Mouse (Mus musculus) cortical plate, adult 2 months (tissue): ENCODE measurements around the gene Actg1. TPM values are rescaled to one million over a fixed set of nuclear protein-coding genes. Genes with fewer than 3 reads are reported as not detected.

Source experiments
- H3K27ac ChIP-seq: fragments of 200-500 bp; 2 replicates; pipeline ENCODE4 v1.5.1; 2012; ENCODE audit warnings: low read length, control low read depth, inconsistent platforms; ENCODE audit not compliant: insufficient read depth
- H3K4me1 ChIP-seq: fragments of 200-500 bp; 2 replicates; pipeline ENCODE4 v1.6.1; 2011; ENCODE audit warnings: low read length; ENCODE audit not compliant: control insufficient read depth, insufficient read depth
- H3K4me3 ChIP-seq: fragments of 200-500 bp; 2 replicates; pipeline ENCODE4 v1.5.1; 2011; ENCODE audit warnings: mild to moderate bottlenecking, low read length, control low read depth; ENCODE audit not compliant: insufficient read depth
- CTCF ChIP-seq: fragments of 200-500 bp; IDR thresholded peaks from 2 replicates; pipeline ENCODE4 v1.5.1; 2011; ENCODE audit warnings: mild to moderate bottlenecking, control low read depth, low read length; ENCODE audit not compliant: insufficient read depth; ENCODE audit errors: extremely low read depth
- POLR2A ChIP-seq: fragments of 200-500 bp; IDR thresholded peaks from 2 replicates; pipeline ENCODE4 v1.6.1; 2011; ENCODE audit warnings: mild to moderate bottlenecking, low read length, control low read depth; ENCODE audit not compliant: insufficient read depth; ENCODE audit errors: extremely low read depth
- polyA plus RNA-seq: library from polyadenylated mRNA; depleted of rRNA; stranded (reverse); fragments of >200 nt; gene quantifications from 2 replicates; pipeline ENCODE4 v1.2.3, GENCODE M21; 2012

Actg1 gene
- polyA plus RNA-seq, 1 experiment = 1,106 TPM

GRCm38 (mm10) chr11:120341661-120342060, 6.7 kb downstream of the Actg1 start:
- TF ChIP-seq POLR2A (no peak), CTCF (no peak)
- H3K4me3 ChIP-seq = no peak overlapping the region
- no peaks in the 10 kb centered on the region for H3K4me1 ChIP-seq
- H3K27ac ChIP-seq = no peak overlapping the region

- Histone ChIP-seq H3K27ac (no peak overlapping the region), H3K4me1 (no peaks in the 10 kb centered on the region), H3K4me3 (no peak overlapping the region)
- TF ChIP-seq POLR2A = no peak
- TF ChIP-seq CTCF = no peak
These were observed 8.3 kb downstream of the Actg1 start for GRCm38 (mm10) chr11:120339978-120340513.

- Histone ChIP-seq H3K27ac (no peak overlapping the region), H3K4me1 (no peaks in the 10 kb centered on the region), H3K4me3 (no peak overlapping the region)
- TF ChIP-seq CTCF (no peak), POLR2A (no peak)
These were observed 9.6 kb downstream of the Actg1 start for GRCm38 (mm10) chr11:120338786-120339185.

GRCm38 (mm10) chr11:120337447-120337846, 10.9 kb downstream of the Actg1 start:
- Histone ChIP-seq H3K27ac (no peak overlapping the region), H3K4me1 (no peaks in the 10 kb centered on the region)
- TF ChIP-seq POLR2A (no peak), CTCF (no peak)

GRCm38 (mm10) chr11:120335431-120336021, 12.8 kb downstream of the Actg1 start:
- no peak overlapping the region for H3K27ac ChIP-seq
- no peak overlapping the region for H3K4me3 ChIP-seq
- H3K4me1 ChIP-seq = no peaks in the 10 kb centered on the region
- TF ChIP-seq CTCF (no peak), POLR2A (no peak)

More at GRCm38 (mm10) chr11:120337447-120337846, 10.9 kb downstream of the Actg1 start:
- no peak overlapping the region for H3K4me3 ChIP-seq

GRCm38 (mm10) chr11:120320156-120320555, 28.2 kb downstream of the Actg1 start:
- no peak for TF ChIP-seq CTCF
- no peak for TF ChIP-seq POLR2A
- Histone ChIP-seq H3K27ac (no peak overlapping the region), H3K4me3 (no peak overlapping the region), H3K4me1 (0 out of 2 replicates have a peak, but pooled peaks cover 2% of the 10 kb centered on the region)

- Histone ChIP-seq H3K4me1 (peaks cover 2% of the 10 kb centered on the region; the same call in 1 of the 2 replicates), H3K27ac (no peak overlapping the region), H3K4me3 (no peak overlapping the region)
- TF ChIP-seq CTCF = no peak
- no peak for TF ChIP-seq POLR2A
These were observed 29.0 kb downstream of the Actg1 start for GRCm38 (mm10) chr11:120319310-120319709.

- no peak for TF ChIP-seq CTCF
- no peak for TF ChIP-seq POLR2A
- Histone ChIP-seq H3K27ac (no peak overlapping the region), H3K4me3 (no peak overlapping the region; the same call in 1 of the 2 replicates), H3K4me1 (peaks cover 2% of the 10 kb centered on the region; the same call in 1 of the 2 replicates)
These were observed 30.9 kb downstream of the Actg1 start for GRCm38 (mm10) chr11:120317456-120317855.

GRCm38 (mm10) chr11:120316690-120317254, 31.6 kb downstream of the Actg1 start:
- peak overlapping the region; percentile 39 for H3K4me3 ChIP-seq

GRCm38 (mm10) chr11:120315832-120316689, 32.3 kb downstream of the Actg1 start:
- H3K4me3 ChIP-seq = peak overlapping the region; percentile 39
- TF ChIP-seq POLR2A (no peak; the same call in none of the 2 replicates), CTCF (no peak)
- peaks cover 3% of the 10 kb centered on the region; the same call in 1 of the 2 replicates for H3K4me1 ChIP-seq
- H3K27ac ChIP-seq = peak overlapping the region; percentile 80

More at GRCm38 (mm10) chr11:120316690-120317254, 31.6 kb downstream of the Actg1 start:
- Histone ChIP-seq H3K4me1 (peaks cover 2% of the 10 kb centered on the region; the same call in 1 of the 2 replicates), H3K27ac (peak overlapping the region; percentile 5; the same call in 1 of the 2 replicates)
- TF ChIP-seq CTCF (no peak), POLR2A (no peak)
